Mouse (Mus musculus) myocyte (in vitro differentiated cells): Measurements from ENCODE around the gene Adk.

Experiments
- CEBPB ChIP-seq: IDR thresholded peaks from 2 replicates; pipeline ENCODE4 v1.6.1; 2011; ENCODE audit warnings: mild to moderate bottlenecking, moderate library complexity; ENCODE audit not compliant: poor library complexity, insufficient read depth, severe bottlenecking
- E2F4 ChIP-seq: IDR thresholded peaks from one replicate; pipeline ENCODE4 v1.6.1; 2011; ENCODE audit warnings: mild to moderate bottlenecking, control low read depth, moderate library complexity; ENCODE audit not compliant: insufficient read depth
- MAX ChIP-seq: IDR thresholded peaks from one replicate; pipeline ENCODE4 v1.6.1; 2011; ENCODE audit warnings: low read depth, mild to moderate bottlenecking, control low read depth
- MYOD1 ChIP-seq, 3 experiments: IDR thresholded peaks; one replicate each; pipeline ENCODE4 v1.6.1; 2011; ENCODE audit warnings: control low read depth in 2 of 3, low read depth in 2 of 3, mild to moderate bottlenecking in 2 of 3, moderate library complexity in 1 of 3; ENCODE audit not compliant: insufficient read length in 2 of 3, control insufficient read depth in 1 of 3
- MYOG ChIP-seq, 3 experiments: IDR thresholded peaks; one replicate each; pipeline ENCODE4 v1.6.1; 2011; ENCODE audit warnings: control low read depth in 2 of 3, low read depth in 2 of 3, mild to moderate bottlenecking in 2 of 3; ENCODE audit not compliant: insufficient read length in 2 of 3, control insufficient read depth in 1 of 3, insufficient read depth in 1 of 3
- POLR2A ChIP-seq: IDR thresholded peaks from one replicate; pipeline ENCODE4 v1.6.1; 2011; ENCODE audit warnings: low read depth, mild to moderate bottlenecking, control low read depth, moderate library complexity; ENCODE audit not compliant: insufficient read length
- POLR2AphosphoS2 ChIP-seq: IDR thresholded peaks from one replicate; pipeline ENCODE4 v1.6.1; 2011; ENCODE audit warnings: low read depth, control low read depth; ENCODE audit not compliant: insufficient read length
- SRF ChIP-seq: IDR thresholded peaks from one replicate; pipeline ENCODE4 v1.6.1; 2011; ENCODE audit warnings: low read depth; ENCODE audit not compliant: control insufficient read depth, insufficient read length
- TCF12 ChIP-seq: IDR thresholded peaks from one replicate; pipeline ENCODE4 v1.6.1; 2011; ENCODE audit warnings: mild to moderate bottlenecking, control low read depth; ENCODE audit not compliant: poor library complexity, insufficient read depth, severe bottlenecking
- TCF3 ChIP-seq: IDR thresholded peaks from one replicate; pipeline ENCODE4 v1.6.1; 2011; ENCODE audit warnings: low read depth, control low read depth; ENCODE audit not compliant: insufficient read length
- USF1 ChIP-seq: IDR thresholded peaks from one replicate; pipeline ENCODE4 v1.6.1; 2011; ENCODE audit warnings: low read depth, mild to moderate bottlenecking, control low read depth, moderate library complexity

DNA sequence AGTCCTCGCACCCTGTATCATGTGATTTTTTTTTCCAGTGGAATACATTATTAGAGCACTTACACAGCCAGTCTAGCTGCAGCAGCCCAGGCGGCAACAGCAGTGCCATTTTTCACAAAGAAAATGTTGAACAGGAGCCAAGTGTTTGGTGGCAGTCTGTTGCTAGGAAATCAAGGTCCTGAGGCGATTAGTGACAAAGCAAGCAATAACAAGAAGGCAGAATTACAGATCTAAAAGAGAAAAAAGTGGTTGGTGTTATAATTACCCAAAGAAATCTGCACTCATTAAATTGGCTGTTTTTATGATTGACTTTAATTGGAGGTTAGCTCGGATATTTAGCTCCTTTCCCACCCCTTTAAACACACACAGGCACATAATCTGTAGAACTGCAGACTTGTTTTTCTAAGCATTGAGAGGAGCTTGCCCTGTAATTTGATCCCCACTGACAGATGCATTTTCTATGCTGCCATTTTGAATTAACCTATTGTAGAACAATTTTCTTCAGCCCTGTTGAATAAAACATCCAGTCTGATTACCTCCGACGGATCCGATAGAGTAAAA is 200.0 kb downstream of the Adk start:
- TF ChIP-seq POLR2A = no peak
- no peak for TF ChIP-seq TCF3
- no peak for TF ChIP-seq POLR2AphosphoS2
- TF ChIP-seq MYOD1 (IDR thresholded peaks at IDR 0.05; ENCODE audit: control insufficient read depth in 1 of 3, insufficient read length in 2 of 3, low read depth in 2 of 3) = no peak
- no peak for TF ChIP-seq USF1
- TF ChIP-seq SRF = no peak
- TF ChIP-seq MYOG (IDR thresholded peaks at IDR 0.05; ENCODE audit: control insufficient read depth in 1 of 3, insufficient read depth in 1 of 3, insufficient read length in 2 of 3, low read depth in 2 of 3) = no peak
- TF ChIP-seq TCF12 = no peak
- no peak for TF ChIP-seq E2F4
- TF ChIP-seq MAX = no peak
- no peak for TF ChIP-seq CEBPB
